Mouse (Mus musculus) ZHBTc4 (cell line): ENCODE measurements around the gene Myo15b.

Experiments used
- DNase-seq: peaks from one replicate; pipeline ENCODE4 v3.0.0-alpha.2; 2011; ENCODE audit warnings: low read depth, low spot score

The Myo15b gene

DNA sequence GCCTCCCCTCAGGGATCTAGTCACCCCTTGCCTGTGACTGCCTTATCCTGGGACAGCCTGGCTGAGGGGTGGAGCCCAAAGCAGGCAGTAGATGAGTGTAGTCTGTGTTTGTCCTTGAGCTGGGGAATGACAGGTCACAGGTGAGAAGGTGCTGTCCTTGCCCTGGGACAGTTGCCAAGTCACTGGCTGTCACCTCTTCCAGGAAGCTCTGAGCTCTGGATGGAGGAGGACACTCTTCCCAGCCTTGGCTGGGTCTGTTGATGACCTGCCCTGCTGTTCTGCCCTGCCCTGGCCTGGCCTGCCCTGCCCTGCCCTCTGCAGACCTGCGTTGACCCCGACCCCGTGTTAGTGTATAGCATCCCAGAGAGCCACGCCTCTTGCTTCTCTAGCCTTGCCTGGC is 14.2 kb downstream of the Myo15b start:
- DNase-seq: no peak

DNA sequence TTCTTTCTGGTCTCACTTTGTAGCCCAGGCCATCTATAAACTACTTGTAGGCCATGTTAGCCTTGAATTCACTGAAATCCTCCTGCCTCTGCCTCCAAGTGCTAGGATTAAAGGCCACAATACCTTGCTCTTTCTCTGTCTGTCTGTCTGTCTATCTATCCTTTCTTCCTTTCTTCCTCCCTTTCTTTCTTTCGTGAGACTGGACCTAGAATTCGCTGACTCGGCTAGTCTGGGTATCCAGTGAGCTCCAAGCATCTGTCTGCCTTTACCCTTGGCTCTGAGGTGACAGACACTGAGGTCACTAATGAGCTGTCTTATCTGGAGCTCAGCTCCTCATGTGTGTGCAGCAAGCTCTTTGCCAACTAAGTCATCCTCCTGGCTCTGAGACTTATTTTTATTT is 17.7 kb downstream of the Myo15b start:
- no peak for DNase-seq

DNA sequence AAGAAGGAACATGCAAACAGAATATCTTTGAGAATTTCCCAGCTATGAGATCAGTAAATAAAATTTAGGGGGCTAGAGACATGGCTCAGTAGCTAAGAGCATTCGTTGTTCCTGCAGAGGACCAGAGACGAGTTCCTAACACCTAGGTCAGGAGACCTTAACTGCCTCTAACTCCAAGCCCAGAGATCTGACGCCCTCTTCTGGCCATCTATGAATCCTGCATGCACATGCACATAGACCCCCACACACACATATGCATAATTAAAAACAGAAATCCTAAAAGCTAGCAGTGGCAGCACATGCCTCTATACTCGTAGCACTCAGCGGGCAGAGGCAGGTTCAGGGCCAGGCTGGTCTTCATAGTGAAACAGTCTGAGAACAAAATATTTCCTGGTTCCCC is 18.2 kb downstream of the Myo15b start:
- DNase-seq: peak; percentile 56

DNA sequence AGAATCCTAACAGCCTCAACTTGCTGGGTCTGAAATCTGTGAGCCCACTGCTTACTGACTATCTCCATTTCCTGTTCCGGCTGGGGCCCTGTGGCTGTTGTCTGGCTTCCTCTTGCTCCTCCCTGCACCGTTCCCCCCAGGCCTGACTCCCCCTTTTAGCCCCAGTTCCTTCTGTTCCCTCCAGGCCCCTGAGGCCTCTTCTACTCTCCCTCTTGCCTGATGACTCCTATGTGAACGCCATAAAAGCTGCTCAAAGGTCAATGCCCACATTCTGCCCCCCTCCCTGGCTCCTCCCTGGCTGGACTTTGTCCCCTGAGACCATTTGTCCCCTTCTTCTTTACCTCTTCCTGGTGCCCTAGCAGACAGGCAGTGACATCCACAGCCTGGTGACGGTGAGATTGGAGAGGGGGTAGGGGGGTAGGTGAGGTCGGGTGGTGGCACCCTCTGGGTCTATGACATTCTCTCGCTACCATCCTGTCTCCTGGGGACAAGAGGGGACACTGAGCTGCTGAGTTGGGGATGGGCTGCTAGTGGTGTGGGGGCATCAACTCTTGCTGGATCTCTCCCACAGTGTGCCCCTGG is 19.1 kb downstream of the Myo15b start:
- no peak for DNase-seq

DNA sequence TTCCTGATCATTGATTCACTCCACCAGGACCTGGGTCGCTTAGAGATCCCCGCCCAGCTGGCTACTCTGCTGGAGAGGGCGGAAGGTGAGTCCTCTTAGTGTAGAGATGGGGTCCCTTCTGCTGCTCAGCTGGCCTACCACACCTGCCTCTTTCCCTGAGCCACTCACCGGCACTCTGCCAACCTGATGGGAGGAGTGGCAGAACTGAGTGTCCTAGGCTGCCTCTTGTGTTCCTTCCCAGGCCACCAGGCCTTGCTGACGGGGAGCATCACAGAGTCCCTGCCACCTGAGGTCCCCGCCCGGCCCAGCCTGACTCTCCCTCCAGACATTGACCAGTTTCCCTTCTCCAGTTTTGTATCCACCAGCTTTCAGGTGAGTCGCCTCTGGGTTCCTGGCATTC is 19.9 kb downstream of the Myo15b start:
- DNase-seq: no peak

DNA sequence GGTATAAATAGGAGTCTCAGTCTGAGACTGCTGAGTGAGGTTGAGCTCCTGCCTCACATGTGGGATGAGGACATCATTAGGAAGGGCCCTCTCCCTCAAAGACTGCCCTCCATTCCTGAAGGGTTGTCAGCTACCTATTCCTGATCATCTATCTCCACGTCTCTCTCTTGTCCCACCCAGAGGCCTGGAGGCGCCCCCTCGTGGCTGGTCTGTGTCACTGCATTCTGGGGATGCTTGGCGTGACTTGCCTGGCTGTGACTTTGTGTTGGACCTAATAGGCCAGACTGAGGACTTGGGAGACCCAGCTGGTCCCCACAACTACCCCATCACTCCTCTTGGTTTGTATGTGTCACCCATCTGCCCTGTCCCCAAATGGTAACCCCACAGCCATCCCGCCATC is 22.8 kb downstream of the Myo15b start:
- peak; percentile 88 for DNase-seq

DNA sequence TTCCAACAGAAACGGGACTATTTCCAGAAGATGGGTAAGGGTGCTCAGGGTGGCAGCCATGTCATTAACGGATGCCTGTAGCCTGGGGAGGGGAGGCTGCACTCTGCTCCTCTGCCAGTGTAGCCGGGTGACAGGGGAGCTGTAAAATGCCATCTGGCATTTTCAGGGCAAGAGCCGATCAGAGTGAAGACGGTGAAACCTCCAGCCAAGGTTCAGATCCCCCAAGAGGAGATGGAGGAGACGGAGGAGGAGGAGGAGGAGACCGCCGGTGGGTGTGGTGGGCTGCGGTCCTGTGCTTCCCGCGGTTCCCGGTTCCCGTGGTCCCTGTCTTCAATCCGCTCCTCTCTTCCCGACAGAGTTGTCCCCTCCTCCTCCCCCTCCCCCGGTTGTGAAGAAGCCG is 25.0 kb downstream of the Myo15b start:
- DNase-seq: no peak

DNA sequence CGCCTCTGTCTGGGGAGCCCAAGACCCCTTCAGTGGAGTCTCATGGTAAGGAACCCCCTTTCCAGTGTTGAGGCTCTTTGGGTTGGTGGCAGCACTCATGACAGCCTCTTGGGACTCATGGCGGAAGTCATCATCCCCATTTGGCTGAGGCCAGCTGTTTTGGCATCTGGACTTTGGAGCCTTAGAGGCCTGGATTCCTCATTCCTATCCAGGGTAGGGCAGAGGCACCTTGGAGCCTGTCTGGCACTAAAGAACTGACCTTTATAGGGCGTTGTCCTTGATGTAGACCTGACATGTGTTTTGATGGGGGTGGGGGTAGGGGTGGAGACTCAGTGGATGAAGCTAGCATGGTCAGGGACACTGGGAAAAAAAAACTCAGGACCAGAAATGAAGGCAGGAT is 26.2 kb downstream of the Myo15b start:
- peak; percentile 83 for DNase-seq

DNA sequence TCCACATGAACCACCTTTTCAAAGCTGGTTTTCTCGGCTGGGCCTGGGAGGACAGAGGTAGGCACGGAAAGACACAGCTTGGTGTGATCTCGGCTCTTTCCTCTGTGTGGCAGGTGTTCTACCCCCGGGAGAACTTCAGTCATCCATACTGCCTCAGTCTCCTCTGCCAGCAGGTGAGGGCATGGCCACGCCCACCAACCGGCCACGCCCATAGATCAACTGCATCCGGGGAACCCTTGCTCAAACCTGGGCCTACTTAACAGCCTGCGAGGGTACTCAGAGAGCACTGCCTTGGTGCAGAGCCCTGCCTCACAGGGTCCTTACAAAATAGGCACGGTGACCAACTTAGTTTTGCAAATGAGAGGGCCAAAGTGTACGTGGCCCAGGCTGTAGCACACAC is 27.1 kb downstream of the Myo15b start:
- peak; percentile 84 for DNase-seq

DNA sequence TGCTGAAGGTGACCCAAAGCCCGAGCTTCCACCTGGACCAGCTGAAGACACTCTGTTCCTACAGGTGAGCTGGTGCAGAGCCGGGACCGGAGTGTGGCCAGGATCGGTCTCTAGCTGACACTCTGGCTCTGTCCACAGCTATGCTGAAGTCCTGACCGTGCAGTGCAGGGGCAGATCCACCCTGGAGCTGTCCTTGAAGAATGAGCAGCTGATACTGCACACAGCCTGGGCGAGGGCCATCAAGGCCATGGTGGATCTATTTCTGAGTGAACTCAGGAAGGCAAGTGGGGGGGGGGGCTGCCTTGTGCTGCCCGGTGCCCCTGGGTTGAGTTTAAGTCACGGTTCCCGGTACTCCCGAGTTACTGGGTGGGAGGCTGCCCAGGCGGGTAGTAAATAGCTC is 28.2 kb downstream of the Myo15b start:
- DNase-seq: no peak

DNA sequence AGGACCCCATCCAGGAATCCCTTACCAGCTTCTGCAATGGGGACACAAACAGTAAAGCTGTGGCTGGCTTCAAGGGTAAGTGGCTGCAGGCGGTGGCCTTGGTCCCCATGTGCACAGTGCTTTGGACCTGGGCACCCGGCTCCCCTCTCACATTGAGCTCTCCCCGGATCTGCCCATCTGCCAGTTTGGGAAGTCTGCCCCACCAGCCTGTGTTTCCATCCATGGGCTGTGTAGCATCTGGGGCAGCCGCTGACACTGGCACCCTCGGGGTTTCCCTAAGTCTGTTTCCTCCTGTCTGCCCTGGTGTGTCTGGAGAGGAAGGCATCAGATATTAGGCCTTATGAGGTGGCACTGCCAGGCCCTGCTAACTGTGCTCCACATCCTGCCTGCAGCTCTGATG is 29.8 kb downstream of the Myo15b start:
- DNase-seq: no peak

DNA sequence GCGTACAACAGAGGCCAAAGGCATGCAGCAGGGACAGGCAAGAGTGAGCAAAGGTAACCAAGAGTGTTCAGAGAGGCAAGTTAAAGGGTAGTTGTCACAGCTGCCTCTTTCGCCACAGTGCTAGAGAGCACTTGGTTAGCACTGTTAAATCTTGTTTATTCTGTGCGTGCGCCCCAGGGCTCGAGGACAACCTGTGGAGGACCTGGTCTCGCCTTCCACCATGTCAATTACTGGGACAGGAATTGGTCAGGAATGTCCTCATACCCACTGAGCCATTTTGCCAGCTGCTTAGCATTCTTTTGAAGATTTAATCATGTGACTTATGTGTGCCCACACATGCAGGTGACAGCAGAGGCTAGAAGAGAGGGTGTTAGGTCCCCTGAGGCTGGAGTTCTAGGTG is 31.0 kb downstream of the Myo15b start:
- DNase-seq: no peak

DNA sequence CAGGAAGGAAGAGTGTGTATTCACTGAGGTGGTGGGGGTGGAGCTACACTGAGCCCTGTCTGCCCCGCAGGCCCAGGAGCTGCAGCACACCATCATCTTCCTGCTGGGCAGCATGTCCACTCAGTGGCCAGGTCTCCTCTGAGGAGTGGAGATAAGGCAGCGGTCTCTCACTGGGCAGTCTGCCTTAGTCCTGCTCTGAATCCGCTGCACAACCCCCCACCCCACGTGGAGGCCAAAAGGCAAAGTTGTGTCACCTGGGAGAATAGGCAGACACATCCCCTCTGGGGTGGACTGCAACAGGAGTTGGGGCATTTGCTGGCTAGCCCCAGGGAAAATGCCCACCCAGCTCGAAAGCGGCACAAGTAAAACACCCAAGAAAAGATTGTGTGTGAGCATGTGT is 34.0 kb downstream of the Myo15b start:
- no peak for DNase-seq

DNA sequence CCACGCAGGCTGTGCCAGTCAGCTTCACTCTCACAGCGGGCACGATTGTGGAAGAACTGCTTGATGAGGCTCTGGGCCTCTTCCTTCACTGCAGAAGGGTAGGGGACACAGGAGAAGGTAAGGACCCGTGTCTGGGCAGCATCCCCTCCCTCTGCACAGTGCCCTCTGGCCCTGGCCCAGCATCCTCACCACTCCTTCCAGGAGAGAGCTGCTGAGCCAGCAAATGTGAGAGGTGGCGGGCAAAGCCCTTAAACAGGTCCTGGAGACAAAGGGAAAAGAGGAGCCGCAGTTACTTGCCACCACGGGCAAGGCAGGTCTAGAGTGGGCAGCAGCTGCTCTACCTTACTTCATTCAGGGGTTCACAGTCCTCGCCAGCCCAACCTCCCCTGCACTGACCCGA is 34.9 kb downstream of the Myo15b start:
- no peak for DNase-seq

DNA sequence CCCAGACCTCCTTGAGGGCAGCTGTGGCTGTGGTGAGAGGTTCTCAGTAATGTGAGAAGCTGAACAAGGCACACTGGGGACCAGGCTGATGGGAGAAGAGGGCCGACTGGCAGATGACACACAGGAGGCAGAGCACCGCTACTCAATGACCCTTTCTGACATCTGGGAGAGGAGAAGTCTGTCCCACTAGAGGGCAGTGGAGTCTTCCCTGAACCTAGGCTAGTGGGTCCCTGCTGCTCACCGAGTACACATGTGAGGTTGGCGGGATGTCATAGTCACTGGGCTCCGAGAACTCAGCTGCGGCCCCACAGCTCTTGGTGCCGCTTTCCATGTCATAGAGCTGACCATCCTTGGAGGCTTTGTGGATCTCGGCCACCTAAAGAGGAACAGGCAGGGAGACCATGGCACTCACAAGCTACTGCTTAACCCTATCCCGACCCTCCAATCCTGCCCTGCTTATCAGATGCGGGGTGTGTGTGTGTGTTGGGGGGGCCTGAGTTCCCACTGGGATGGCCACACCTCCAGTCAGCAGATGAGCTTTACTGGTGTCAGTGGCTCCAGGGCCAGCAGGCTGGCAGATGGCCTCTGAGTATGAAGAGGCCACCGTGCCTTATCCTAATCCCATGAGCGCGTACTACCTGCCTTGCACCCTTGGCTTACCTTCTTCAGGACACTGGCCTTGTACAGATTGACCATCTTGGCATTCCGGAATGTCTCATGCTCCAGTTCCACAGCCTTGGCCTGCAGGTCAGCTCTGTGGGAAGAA is 36.7 kb downstream of the Myo15b start:
- peak; percentile 74 for DNase-seq

DNA sequence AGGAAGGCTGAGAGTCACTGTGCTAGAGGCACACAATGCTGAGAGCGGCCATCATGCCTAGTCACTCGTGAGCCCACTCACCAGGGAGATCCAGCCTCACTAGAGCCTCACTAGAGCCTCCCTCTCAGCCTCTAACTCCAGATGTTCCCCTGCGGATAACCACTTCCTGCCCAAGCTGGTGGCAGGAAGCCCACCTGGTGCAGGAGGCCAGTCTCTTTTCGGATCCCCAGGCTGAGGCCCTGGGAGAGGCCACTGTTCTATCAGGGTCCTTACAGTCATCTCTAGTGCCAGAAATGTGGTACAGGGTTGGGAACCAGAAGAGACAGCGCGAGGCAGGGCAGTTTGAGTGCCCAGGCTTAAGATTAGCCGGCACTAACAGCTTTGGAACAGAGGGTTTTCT is 40.2 kb downstream of the Myo15b start:
- no peak for DNase-seq

DNA sequence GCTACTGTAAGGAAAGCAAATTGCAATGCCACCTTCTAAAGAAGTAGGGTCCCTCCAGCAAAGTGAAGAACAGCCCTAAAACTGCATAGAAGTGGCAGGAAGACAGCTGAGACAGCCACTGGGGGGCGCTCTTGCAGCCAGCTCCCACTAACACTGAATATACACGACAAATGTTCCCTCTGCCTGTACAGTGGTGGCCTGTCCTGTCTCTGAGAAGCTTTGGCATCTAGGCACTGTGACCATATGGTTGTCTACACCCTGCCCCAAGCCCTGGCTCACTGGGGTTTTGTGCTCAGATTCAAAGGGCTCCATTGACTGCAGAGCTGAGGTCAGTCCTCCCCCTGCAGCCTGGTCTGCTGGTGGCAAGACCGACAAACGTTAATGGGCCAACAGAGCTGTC is 40.7 kb downstream of the Myo15b start:
- peak; percentile 65 for DNase-seq

DNA sequence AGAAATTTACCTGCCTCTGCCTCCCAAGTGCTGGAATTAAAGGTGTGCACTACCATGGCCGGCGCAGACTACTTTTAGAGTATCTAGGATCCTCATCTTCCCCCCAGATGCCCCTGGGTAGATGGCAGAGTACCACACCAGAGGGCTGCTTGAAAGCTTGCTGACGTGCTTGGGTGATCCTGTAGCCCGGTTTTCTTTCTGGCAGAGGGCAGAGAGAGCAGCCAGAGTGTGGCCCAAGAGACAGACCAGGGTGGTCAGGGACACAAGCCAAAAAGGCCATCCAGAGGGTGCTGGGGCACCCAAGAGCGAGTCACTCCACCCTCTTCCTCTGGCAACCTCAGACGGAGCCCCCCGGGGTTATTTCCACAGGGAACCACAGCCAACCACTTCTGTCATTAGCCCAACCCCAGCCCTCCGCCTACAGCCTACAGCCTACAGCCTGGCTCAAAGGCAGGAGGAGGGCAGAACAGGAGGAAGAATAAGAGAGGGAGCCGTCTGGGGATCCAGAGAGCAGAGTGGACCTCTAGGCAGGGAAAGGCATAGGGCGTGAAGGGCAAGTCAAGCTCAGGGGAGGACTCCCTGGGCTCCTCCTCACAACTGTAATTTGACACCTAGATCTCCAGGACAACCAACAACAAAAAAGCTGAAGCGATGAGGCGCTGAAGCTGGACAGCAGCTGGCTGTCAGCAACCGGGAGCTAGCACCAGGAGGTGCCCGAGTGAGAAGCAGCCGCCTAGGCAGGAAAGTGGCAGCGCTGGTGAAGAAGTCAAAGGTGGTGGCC is 41.5 kb downstream of the Myo15b start, which contains the start of gene Smim5:
TSS of gene Smim5 (plus strand) at position 481 of the 781 bp plus-strand sequence.
- DNase-seq: peak; percentile 90

DNA sequence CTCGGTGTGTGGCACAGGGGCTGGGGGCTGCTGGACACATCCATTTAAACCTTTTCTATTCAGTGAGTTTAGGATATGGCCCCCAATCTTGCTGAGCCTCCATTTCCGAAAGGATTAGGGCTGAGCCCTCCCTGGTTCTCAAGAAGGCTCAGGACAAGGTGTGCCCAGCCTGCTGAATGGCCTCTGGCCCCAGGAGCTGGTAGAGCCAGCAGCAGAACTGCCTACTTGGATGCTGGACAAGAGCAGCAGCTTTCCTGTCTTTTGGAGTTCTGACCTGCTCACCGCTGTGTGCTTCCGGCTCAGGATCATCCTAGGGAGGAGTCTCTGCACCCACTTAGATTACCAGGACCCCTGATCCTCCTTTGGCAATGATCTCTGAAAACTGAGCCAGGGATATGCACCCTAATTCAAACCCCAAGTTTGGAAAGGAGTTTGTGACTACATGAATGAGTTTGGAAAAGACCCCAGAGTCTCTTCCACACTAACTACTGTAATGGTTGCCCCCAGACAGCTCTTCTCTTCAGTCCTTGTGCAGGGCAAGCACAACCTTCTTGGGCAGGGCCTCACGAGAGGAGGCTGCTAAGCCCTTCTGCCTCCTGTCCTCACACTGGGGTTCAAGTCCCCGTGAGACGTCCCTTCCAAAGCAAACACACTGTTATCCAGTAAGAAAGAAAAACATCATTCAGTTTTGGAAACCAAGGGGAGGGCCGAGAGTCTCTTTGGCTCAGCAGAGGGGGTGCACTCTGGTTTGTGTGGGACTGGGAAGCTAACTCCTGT is 42.5 kb downstream of the Myo15b start:
- no peak for DNase-seq

DNA sequence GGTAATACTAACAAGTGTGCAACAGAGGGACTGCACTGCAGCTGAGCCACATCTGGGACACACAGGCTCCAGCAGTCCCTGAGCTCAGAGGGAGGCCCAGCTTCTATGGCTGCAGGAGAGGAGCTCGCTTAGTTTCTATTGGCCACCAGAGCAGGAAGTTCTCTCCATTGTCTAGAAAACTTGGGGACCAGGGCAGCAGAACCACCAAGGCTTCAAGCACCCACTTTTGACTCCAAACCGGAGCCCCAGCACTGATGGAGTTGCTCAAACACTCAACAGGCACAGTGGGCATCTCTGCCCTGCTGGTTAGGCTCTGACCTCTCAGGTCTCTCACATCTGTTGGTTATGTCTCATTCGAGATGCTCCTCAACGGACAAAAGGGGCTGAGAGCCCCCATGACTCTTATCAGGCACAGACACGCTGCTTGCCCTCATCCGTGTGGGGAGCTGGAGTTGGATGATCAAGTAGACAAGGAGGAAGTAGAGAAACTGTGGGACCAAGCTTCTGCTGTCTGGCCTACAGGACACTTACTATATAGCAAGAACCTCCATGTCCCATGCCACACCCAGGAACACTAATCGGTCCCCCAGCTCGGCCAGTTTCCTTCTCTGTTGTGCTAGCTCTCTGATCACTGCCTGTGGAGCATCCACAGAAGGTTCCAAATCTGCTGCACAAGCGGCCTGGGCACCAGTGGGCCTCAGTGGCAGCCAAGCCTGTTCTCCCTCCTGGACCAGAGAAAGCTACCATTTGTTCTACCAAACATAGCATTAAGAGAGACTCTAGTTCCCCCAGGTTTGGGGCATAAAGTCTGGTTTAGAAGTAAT is 43.3 kb downstream of the Myo15b start:
- DNase-seq: no peak

DNA sequence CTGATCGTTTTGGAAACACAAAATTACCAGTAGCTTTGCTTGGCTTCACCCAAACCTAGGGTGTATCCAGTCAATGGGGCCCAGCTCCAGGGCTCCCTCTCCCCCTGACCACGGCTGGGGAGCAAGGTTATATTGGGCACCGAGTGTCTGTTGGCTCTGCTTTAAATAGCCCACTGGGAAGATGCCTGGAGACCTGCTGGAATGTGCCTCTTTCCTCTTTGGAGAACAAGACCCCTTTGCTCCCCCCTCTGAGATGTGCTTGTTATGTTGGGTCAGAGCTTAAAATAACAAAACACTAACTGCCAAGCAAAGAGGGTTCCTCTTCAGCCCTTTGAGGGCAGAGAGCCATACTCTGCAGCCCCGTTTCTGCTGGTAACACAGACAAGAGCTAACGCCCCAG is 44.0 kb downstream of the Myo15b start:
- DNase-seq: no peak
